Mouse (Mus musculus) MEL (cell line): ENCODE results near the gene Rell1. TPM values are rescaled to one million over a fixed set of nuclear protein-coding genes. Genes with fewer than 3 reads are reported as not detected.

Experiments used
- DNase-seq: peaks from one replicate; pipeline ENCODE4 v3.0.0; 2011; ENCODE audit warnings: low read depth, low spot score
- H3K27ac ChIP-seq: 2 replicates; pipeline ENCODE4 v1.5.1; 2012; ENCODE audit warnings: low read depth, mild to moderate bottlenecking, control low read depth, low read length, moderate library complexity; ENCODE audit not compliant: control insufficient read depth
- H3K27me3 ChIP-seq, 2 experiments: fragments of 150-350 bp in 1 of 2; sonication (generic) in 1 of 2; 2 replicates each; pipeline ENCODE4 v1.6.1; 2012; ENCODE audit warnings: low read length in 2 of 2, mild to moderate bottlenecking in 2 of 2, improper control_type of control experiment in 1 of 2, moderate library complexity in 1 of 2; ENCODE audit not compliant: insufficient read depth in 2 of 2, control insufficient read depth in 1 of 2
- H3K36me3 ChIP-seq, 2 experiments: 2 replicates each; pipeline ENCODE4 v1.6.1; 2012 to 2014; ENCODE audit warnings: low read length in 2 of 2, improper control_type of control experiment in 1 of 2, inconsistent platforms in 1 of 2, mild to moderate bottlenecking in 1 of 2; ENCODE audit not compliant: insufficient read depth in 2 of 2, control insufficient read depth in 1 of 2
- H3K4me1 ChIP-seq, 2 experiments: fragments of 150-350 bp in 1 of 2; sonication (generic) in 1 of 2; 2 replicates each; pipeline ENCODE4 v1.6.1; 2012; ENCODE audit warnings: low read length in 2 of 2, improper control_type of control experiment in 1 of 2, mild to moderate bottlenecking in 1 of 2; ENCODE audit not compliant: insufficient read depth in 2 of 2, control insufficient read depth in 1 of 2
- H3K4me3 ChIP-seq, 2 experiments: fragments of 150-350 bp in 1 of 2; sonication (generic) in 1 of 2; 2 replicates each; pipeline ENCODE4 v1.5.1; 2012; ENCODE audit warnings: low read depth in 2 of 2, low read length in 2 of 2, mild to moderate bottlenecking in 2 of 2, moderate library complexity in 2 of 2, control low read depth in 1 of 2, improper control_type of control experiment in 1 of 2; ENCODE audit not compliant: control insufficient read depth in 1 of 2, insufficient read depth in 1 of 2
- H3K79me2 ChIP-seq: 2 replicates; pipeline ENCODE4 v1.6.1; 2012; ENCODE audit warnings: mild to moderate bottlenecking, low read length, moderate library complexity; ENCODE audit not compliant: control insufficient read depth, poor library complexity, insufficient read depth
- H3K9ac ChIP-seq: 2 replicates; pipeline ENCODE4 v1.6.1; 2012; ENCODE audit warnings: low read depth, mild to moderate bottlenecking, control low read depth, low read length, moderate library complexity; ENCODE audit not compliant: control insufficient read depth, poor library complexity, severe bottlenecking
- H3K9me3 ChIP-seq: fragments of 150-350 bp; sonication (generic); replicated peaks from 2 replicates; pipeline ENCODE4 v1.6.1; 2012; ENCODE audit warnings: mild to moderate bottlenecking, low read length, improper control_type of control experiment, moderate library complexity; ENCODE audit not compliant: insufficient read depth
- BHLHE40 ChIP-seq: IDR thresholded peaks from 2 replicates; pipeline ENCODE4 v1.6.1; 2012; ENCODE audit warnings: low read depth, mild to moderate bottlenecking, inconsistent platforms, low read length, improper control_type of control experiment, borderline replicate concordance
- CHD1 ChIP-seq: IDR thresholded peaks from 2 replicates; pipeline ENCODE4 v1.6.1; 2012; ENCODE audit warnings: low read depth, mild to moderate bottlenecking, inconsistent platforms, low read length, improper control_type of control experiment
- CHD2 ChIP-seq: IDR thresholded peaks from 2 replicates; pipeline ENCODE4 v1.6.1; 2011; ENCODE audit warnings: low read length, improper control_type of control experiment
- CTCF ChIP-seq, 3 experiments: IDR thresholded peaks in 2 of 3; conservative IDR thresholded peaks in 1 of 3; 2 replicates each; pipeline ENCODE4 v1.5.1; 2011 to 2012; ENCODE audit warnings: low read length in 3 of 3, low read depth in 2 of 3, mild to moderate bottlenecking in 2 of 3, improper control_type of control experiment in 1 of 3, inconsistent platforms in 1 of 3, mixed read lengths in 1 of 3, moderate library complexity in 1 of 3; ENCODE audit not compliant: control insufficient read depth in 1 of 3, insufficient read depth in 1 of 3, poor library complexity in 1 of 3, severe bottlenecking in 1 of 3
- E2F4 ChIP-seq: IDR thresholded peaks from 2 replicates; pipeline ENCODE4 v1.6.1; 2011; ENCODE audit warnings: low read depth, low read length, improper control_type of control experiment, borderline replicate concordance
- ELF1 ChIP-seq: IDR thresholded peaks from 2 replicates; pipeline ENCODE4 v1.6.1; 2014; ENCODE audit warnings: low read depth, mild to moderate bottlenecking, inconsistent platforms, low read length, improper control_type of control experiment, moderate library complexity
- EP300 ChIP-seq, 2 experiments: IDR thresholded peaks; 2 replicates each; pipeline ENCODE4 v1.6.1; 2011; ENCODE audit warnings: improper control_type of control experiment in 2 of 2, low read length in 2 of 2, low read depth in 1 of 2, mild to moderate bottlenecking in 1 of 2
- ETS1 ChIP-seq: IDR thresholded peaks from 2 replicates; pipeline ENCODE4 v1.6.1; 2012; ENCODE audit warnings: low read depth, mild to moderate bottlenecking, inconsistent platforms, low read length, improper control_type of control experiment, moderate library complexity
- GABPA ChIP-seq: IDR thresholded peaks from 2 replicates; pipeline ENCODE4 v1.6.1; 2012; ENCODE audit warnings: low read depth, mild to moderate bottlenecking, inconsistent platforms, low read length, improper control_type of control experiment, moderate library complexity
- GATA1 ChIP-seq: IDR thresholded peaks from 2 replicates; pipeline ENCODE4 v1.6.1; 2011; ENCODE audit warnings: low read depth, low read length, improper control_type of control experiment
- KAT2A ChIP-seq: conservative IDR thresholded peaks from 2 replicates; pipeline ENCODE4 v1.6.1; 2012; ENCODE audit warnings: low read depth, low read length, improper control_type of control experiment, inconsistent platforms
- MAX ChIP-seq: IDR thresholded peaks from 2 replicates; pipeline ENCODE4 v1.6.1; 2011; ENCODE audit warnings: low read length, improper control_type of control experiment
- MYB ChIP-seq: IDR thresholded peaks from 2 replicates; pipeline ENCODE4 v1.6.1; 2011; ENCODE audit warnings: mild to moderate bottlenecking, low read depth, low read length, improper control_type of control experiment
- MYC ChIP-seq: IDR thresholded peaks from 2 replicates; pipeline ENCODE4 v1.6.1; 2011; ENCODE audit warnings: low read depth, mild to moderate bottlenecking, low read length, improper control_type of control experiment, moderate library complexity
- NELFE ChIP-seq: IDR thresholded peaks from 2 replicates; pipeline ENCODE4 v1.6.1; 2011; ENCODE audit warnings: low read depth, low read length, improper control_type of control experiment
- NRF1 ChIP-seq: IDR thresholded peaks from 2 replicates; pipeline ENCODE4 v1.6.1; 2014; ENCODE audit warnings: low read depth, mild to moderate bottlenecking, inconsistent platforms, low read length, improper control_type of control experiment, moderate library complexity; ENCODE audit not compliant: poor library complexity, insufficient read depth, severe bottlenecking
- POLR2AphosphoS2 ChIP-seq: IDR thresholded peaks from 2 replicates; pipeline ENCODE4 v1.6.1; 2011; ENCODE audit warnings: low read length, improper control_type of control experiment
- RAD21 ChIP-seq: IDR thresholded peaks from 2 replicates; pipeline ENCODE4 v1.6.1; 2011; ENCODE audit warnings: mild to moderate bottlenecking, low read depth, low read length, improper control_type of control experiment
- SIN3A ChIP-seq: IDR thresholded peaks from 2 replicates; pipeline ENCODE4 v1.6.1; 2012; ENCODE audit warnings: low read length, improper control_type of control experiment, inconsistent platforms
- SMC3 ChIP-seq: IDR thresholded peaks from 2 replicates; pipeline ENCODE4 v1.6.1; 2011; ENCODE audit warnings: low read depth, low read length, improper control_type of control experiment
- TAL1 ChIP-seq: IDR thresholded peaks from 2 replicates; pipeline ENCODE4 v1.6.1; 2012; ENCODE audit warnings: mild to moderate bottlenecking, inconsistent platforms, low read length, moderate library complexity, mixed read lengths
- USF1 ChIP-seq: IDR thresholded peaks from 2 replicates; pipeline ENCODE4 v1.6.1; 2014; ENCODE audit warnings: low read depth, mild to moderate bottlenecking, inconsistent platforms, low read length, improper control_type of control experiment, moderate library complexity
- USF2 ChIP-seq, 2 experiments: IDR thresholded peaks; 2 replicates each; pipeline ENCODE4 v1.6.1; 2011 to 2012; ENCODE audit warnings: improper control_type of control experiment in 2 of 2, low read length in 2 of 2, borderline replicate concordance in 1 of 2, inconsistent platforms in 1 of 2, low read depth in 1 of 2, mild to moderate bottlenecking in 1 of 2; ENCODE audit not compliant: insufficient read depth in 1 of 2
- ZKSCAN1 ChIP-seq: IDR thresholded peaks from 2 replicates; pipeline ENCODE4 v1.6.1; 2012; ENCODE audit warnings: low read depth, mild to moderate bottlenecking, inconsistent platforms, low read length, improper control_type of control experiment, moderate library complexity
- ZNF384 ChIP-seq: IDR thresholded peaks from 2 replicates; pipeline ENCODE4 v1.6.1; 2012; ENCODE audit warnings: low read depth, mild to moderate bottlenecking, inconsistent platforms, low read length, improper control_type of control experiment
- polyA plus RNA-seq, 2 experiments: library from polyadenylated mRNA; stranded (reverse) in 1 of 2; unstranded in 1 of 2; fragments of >175 nt in 1 of 2; fragments of >200 nt in 1 of 2; gene quantifications; 2 replicates each; pipeline versions ENCODE4 v1.2.1 to v1.2.4; 2012; ENCODE audit warnings: low replicate concordance in 2 of 2, low read depth in 1 of 2; ENCODE audit not compliant: insufficient read length in 2 of 2, insufficient read depth in 1 of 2, missing spikeins in 1 of 2
- total RNA-seq: library from RNA; depleted of rRNA; stranded (reverse); fragments of 300-350 nt; gene quantifications from 2 replicates; pipeline ENCODE4 v1.2.3, GENCODE M21; 2012

Gene Rell1
- total and polyA plus RNA-seq, 3 experiments = 2.2 to 5.2 TPM; not detected in 1

GRCm38 (mm10) chr5:63990675-63991074 is 22.0 kb upstream of the Rell1 start:
- Histone ChIP-seq H3K9ac (no peak overlapping the region), H3K27me3 (peaks cover 2 to 3% of the 10 kb centered on the region in 2 experiments; a peak in 1 of 4 replicates), H3K4me3 (no peak overlapping the region), H3K79me2 (no peaks in the 10 kb centered on the region), H3K27ac (no peak overlapping the region), H3K4me1 (no peaks in the 10 kb centered on the region), H3K36me3 (no peaks in the 10 kb centered on the region), H3K9me3 (no peaks in the 10 kb centered on the region)
- TF ChIP-seq RAD21 = no peak
- TF ChIP-seq ELF1 = no peak
- no peak for TF ChIP-seq MAX
- TF ChIP-seq MYB = no peak
- no peak for TF ChIP-seq MYC
- no peak for TF ChIP-seq ZNF384
- TF ChIP-seq BHLHE40 = no peak
- TF ChIP-seq SMC3 = no peak
- TF ChIP-seq CHD2 = no peak
- TF ChIP-seq SIN3A = no peak
- TF ChIP-seq ETS1 = no peak
- TF ChIP-seq KAT2A = no peak
- no peak for TF ChIP-seq EP300 (IDR thresholded peaks at IDR 0.05; ENCODE audit: low read depth in 1 of 2, low read length in 2 of 2)
- TF ChIP-seq NRF1 = no peak
- no peak for TF ChIP-seq E2F4
- no peak for TF ChIP-seq USF2 (IDR thresholded peaks at IDR 0.05; ENCODE audit: borderline replicate concordance in 1 of 2, insufficient read depth in 1 of 2, low read depth in 1 of 2, low read length in 2 of 2)
- TF ChIP-seq CHD1 = no peak
- TF ChIP-seq POLR2AphosphoS2 = no peak
- TF ChIP-seq TAL1 = no peak
- no peak for TF ChIP-seq ZKSCAN1
- DNase-seq = no peak

DNA sequence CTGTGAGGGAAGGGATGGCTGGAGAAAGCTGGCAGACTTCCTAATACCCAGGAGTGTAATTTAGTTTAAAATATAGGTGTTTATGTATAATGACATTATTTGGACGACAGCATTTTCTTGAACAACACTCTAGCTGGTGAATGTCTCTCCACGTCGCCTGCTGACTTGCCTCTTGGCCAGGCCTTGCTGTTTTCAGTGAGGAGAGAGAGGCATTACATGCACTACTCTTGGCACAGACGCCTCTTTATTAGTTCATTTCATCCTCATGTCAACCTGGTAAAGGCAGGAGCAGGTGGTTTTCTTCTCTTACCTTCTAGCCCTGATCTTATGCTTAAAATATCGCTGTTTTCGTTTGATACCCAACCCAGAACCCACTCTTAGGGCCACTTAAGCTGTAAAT is 17.6 kb upstream of the Rell1 start:
- no peaks in the 10 kb centered on the region for H3K36me3 ChIP-seq
- DNase-seq = no peak
- H3K9me3 ChIP-seq = no peaks in the 10 kb centered on the region
- TF ChIP-seq GABPA (no peak), CTCF (IDR thresholded peaks at IDR 0.05 in 2 of 3, conservative IDR thresholded peaks at IDR 0.05 in 1 of 3; ENCODE audit: control insufficient read depth in 1 of 3, insufficient read depth in 1 of 3, low read depth in 2 of 3, low read length in 3 of 3, poor library complexity in 1 of 3, severe bottlenecking in 1 of 3) (no peak), GATA1 (no peak), NELFE (no peak), USF1 (no peak)
- H3K27ac ChIP-seq = no peak overlapping the region
- H3K4me3 ChIP-seq = no peak overlapping the region
- H3K27me3 ChIP-seq = peaks cover 0 to 2% of the 10 kb centered on the region in 2 experiments; a peak in 1 of 4 replicates
- H3K79me2 ChIP-seq = no peaks in the 10 kb centered on the region
- no peaks in the 10 kb centered on the region for H3K4me1 ChIP-seq
- no peak overlapping the region for H3K9ac ChIP-seq
